Mouse (Mus musculus): Measurements from ENCODE around the gene Sfswap. TPM values are rescaled to one million over a fixed set of nuclear protein-coding genes. Genes with fewer than 3 reads are reported as not detected.

Sfswap gene
- polyA plus RNA-seq, 1 experiment from 2014 or later: 33.1 TPM

DNA sequence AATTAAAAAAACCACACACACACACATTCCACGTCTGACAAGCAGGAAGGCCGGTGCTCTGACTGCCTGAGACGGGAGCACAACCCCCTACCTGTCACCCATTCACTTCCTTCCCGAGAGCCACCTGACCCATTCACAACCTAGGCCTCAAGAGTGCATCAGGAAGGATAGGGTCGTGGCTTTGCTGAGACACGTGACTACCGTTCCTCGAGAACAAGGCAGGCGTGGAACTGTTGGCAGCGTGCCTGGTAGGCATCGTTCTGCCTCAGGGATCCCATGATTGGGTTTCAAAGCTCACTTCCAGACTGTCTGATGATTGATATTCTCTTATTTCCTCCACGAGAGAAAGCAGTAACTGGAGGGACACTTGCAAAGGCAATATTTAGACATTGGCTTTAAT, 77.2 kb downstream of the Sfswap start:
- H3K27me3 ChIP-seq (ENCODE audit: control insufficient read depth, insufficient read depth, low read length): peaks cover 31% of the 10 kb centered on the region
- no peak overlapping the region for H3K4me3 ChIP-seq (ENCODE audit: control insufficient read depth in 1 of 2, insufficient read depth in 1 of 2, low read depth in 1 of 2, low read length in 2 of 2)
- no peaks in the 10 kb centered on the region for H3K9me3 ChIP-seq (ENCODE audit: control insufficient read depth, low read length)
- no peak for ATAC-seq (ENCODE audit: insufficient number of reproducible peaks, insufficient read depth, low FRiP score, low read depth)
- H3K36me3 ChIP-seq (ENCODE audit: control insufficient read depth, insufficient read depth, low read length): no peaks in the 10 kb centered on the region
- H3K9ac ChIP-seq (ENCODE audit: low read length): no peak overlapping the region
- no peak overlapping the region for H3K27ac ChIP-seq (replicated peaks in 1 of 2; ENCODE audit: control insufficient read depth in 1 of 2, insufficient read depth in 1 of 2, low read depth in 2 of 2, low read length in 2 of 2)
- H3K4me2 ChIP-seq (ENCODE audit: low read length): no peak overlapping the region
- 56% methylated on average over 12 of the region's 12 CpGs for WGBS
- no peaks in the 10 kb centered on the region for H3K4me1 ChIP-seq (ENCODE audit: control insufficient read depth in 2 of 2, insufficient read depth in 2 of 2, low read length in 2 of 2)

DNA sequence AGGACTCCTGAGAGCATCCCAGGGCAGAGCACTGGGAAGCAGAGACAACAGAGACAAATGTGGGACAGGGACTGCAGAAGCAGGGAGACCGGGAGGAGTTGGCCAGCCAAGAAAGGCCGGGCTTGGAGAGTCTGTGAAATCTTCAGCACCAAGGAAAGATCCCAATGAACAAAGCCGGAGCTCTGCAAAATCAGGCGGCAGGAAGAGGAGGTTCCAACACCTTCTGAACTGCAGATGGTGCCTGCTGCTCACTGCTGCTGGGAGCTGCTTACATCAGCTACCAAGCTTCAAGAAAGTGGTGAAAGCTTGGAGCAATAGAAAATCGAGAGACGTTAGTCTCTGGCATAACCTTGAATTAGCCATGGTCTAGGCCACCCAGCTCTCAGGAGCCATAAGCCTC, 79.0 kb downstream of the Sfswap start:
- Histone ChIP-seq H3K27ac (replicated peaks in 1 of 2; ENCODE audit: control insufficient read depth in 1 of 2, insufficient read depth in 1 of 2, low read depth in 2 of 2, low read length in 2 of 2) (no peak overlapping the region), H3K4me1 (ENCODE audit: control insufficient read depth in 2 of 2, insufficient read depth in 2 of 2, low read length in 2 of 2) (peaks cover 0 to 11% of the 10 kb centered on the region in 2 experiments; a peak in 2 of 4 replicates), H3K27me3 (ENCODE audit: control insufficient read depth, insufficient read depth, low read length) (peaks cover 37% of the 10 kb centered on the region), H3K9ac (ENCODE audit: low read length) (no peak overlapping the region), H3K36me3 (ENCODE audit: control insufficient read depth, insufficient read depth, low read length) (no peaks in the 10 kb centered on the region), H3K9me3 (ENCODE audit: control insufficient read depth, low read length) (no peaks in the 10 kb centered on the region), H3K4me3 (ENCODE audit: control insufficient read depth in 1 of 2, insufficient read depth in 1 of 2, low read depth in 1 of 2, low read length in 2 of 2) (no peak overlapping the region), H3K4me2 (ENCODE audit: low read length) (no peak overlapping the region)
- ATAC-seq (ENCODE audit: insufficient number of reproducible peaks, insufficient read depth, low FRiP score, low read depth): no peak
- 3% methylated on average over 6 of the region's 6 CpGs for WGBS

DNA sequence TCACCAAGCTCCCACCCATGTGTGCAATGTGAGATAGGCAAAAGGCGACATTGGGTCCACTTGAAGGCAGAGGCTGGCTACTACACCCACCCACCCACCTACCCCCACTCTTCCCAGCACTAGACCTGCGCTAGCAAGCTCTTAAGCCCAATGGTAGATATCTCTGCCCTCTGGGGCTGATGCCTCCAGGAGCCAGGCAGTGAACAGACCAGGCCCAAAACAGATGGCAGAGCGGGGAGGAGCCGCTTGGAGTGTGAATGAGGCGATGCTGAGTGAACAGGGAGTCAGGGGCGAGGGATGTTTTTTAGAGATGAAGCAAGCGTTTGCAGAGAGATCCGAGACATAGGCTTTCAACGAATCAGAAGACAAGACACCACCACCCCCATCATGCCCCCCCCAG, 79.6 kb downstream of the Sfswap start:
- 52% methylated on average over 9 of the region's 9 CpGs for WGBS
- no peak overlapping the region for H3K27ac ChIP-seq (replicated peaks in 1 of 2; ENCODE audit: control insufficient read depth in 1 of 2, insufficient read depth in 1 of 2, low read depth in 2 of 2, low read length in 2 of 2)
- peaks cover 0 to 16% of the 10 kb centered on the region in 2 experiments; a peak in 3 of 4 replicates for H3K4me1 ChIP-seq (ENCODE audit: control insufficient read depth in 2 of 2, insufficient read depth in 2 of 2, low read length in 2 of 2)
- no peak overlapping the region for H3K4me3 ChIP-seq (ENCODE audit: control insufficient read depth in 1 of 2, insufficient read depth in 1 of 2, low read depth in 1 of 2, low read length in 2 of 2)
- no peak overlapping the region for H3K9ac ChIP-seq (ENCODE audit: low read length)
- H3K36me3 ChIP-seq (ENCODE audit: control insufficient read depth, insufficient read depth, low read length): no peaks in the 10 kb centered on the region
- peaks cover 43% of the 10 kb centered on the region for H3K27me3 ChIP-seq (ENCODE audit: control insufficient read depth, insufficient read depth, low read length)
- H3K9me3 ChIP-seq (ENCODE audit: control insufficient read depth, low read length): no peaks in the 10 kb centered on the region
- no peak overlapping the region for H3K4me2 ChIP-seq (ENCODE audit: low read length)
- no peak for ATAC-seq (ENCODE audit: insufficient number of reproducible peaks, insufficient read depth, low FRiP score, low read depth)

DNA sequence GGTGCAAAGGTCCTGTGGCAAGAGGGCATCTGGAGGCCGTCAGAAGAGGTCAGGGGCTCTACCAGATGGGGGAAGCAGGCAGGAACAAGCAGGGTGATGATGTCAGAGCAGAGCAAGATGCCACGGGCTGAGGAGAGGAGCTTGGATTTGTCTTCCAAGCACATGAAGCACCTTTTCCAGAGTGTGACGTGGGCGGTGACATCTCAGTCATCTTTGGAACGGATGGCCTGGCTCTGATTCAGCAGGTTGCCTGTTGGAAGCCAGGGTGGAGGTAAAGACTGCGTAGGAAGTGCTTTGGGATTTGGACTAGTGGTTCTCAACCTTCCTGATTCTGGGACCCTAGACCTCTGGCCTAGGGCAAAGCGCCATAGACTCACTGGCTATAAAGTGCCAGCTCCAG, 80.0 kb downstream of the Sfswap start:
- ATAC-seq (ENCODE audit: insufficient number of reproducible peaks, insufficient read depth, low FRiP score, low read depth): no peak
- Histone ChIP-seq H3K4me2 (ENCODE audit: low read length) (no peak overlapping the region), H3K27ac (replicated peaks in 1 of 2; ENCODE audit: control insufficient read depth in 1 of 2, insufficient read depth in 1 of 2, low read depth in 2 of 2, low read length in 2 of 2) (no peak overlapping the region), H3K27me3 (ENCODE audit: control insufficient read depth, insufficient read depth, low read length) (peaks cover 46% of the 10 kb centered on the region), H3K9ac (ENCODE audit: low read length) (no peak overlapping the region), H3K4me1 (ENCODE audit: control insufficient read depth in 2 of 2, insufficient read depth in 2 of 2, low read length in 2 of 2) (peaks cover 0 to 20% of the 10 kb centered on the region in 2 experiments; a peak in 3 of 4 replicates), H3K9me3 (ENCODE audit: control insufficient read depth, low read length) (no peaks in the 10 kb centered on the region), H3K4me3 (ENCODE audit: control insufficient read depth in 1 of 2, insufficient read depth in 1 of 2, low read depth in 1 of 2, low read length in 2 of 2) (no peak overlapping the region), H3K36me3 (ENCODE audit: control insufficient read depth, insufficient read depth, low read length) (no peaks in the 10 kb centered on the region)
- 50% methylated on average over 7 of the region's 7 CpGs for WGBS

DNA sequence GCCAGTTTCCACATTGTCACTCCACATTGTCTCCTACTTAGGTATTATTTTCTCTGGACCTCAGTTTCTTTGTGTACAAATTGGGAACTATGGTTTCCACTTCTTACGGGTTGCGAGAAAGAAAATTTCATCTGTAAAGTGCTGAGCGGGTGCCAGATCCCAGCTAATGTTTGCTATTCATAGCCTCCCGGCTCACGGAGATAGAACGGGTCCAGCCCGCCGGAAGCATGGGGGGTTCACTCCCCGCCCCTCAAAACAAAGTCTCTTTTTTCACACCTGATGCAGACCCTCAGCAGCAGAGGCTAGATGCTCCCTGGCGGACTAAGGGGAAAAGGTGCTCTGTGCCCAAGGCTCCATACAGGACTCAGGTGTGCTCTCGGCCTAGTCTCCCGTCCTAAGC, 82.3 kb downstream of the Sfswap start:
- Histone ChIP-seq H3K4me1 (ENCODE audit: control insufficient read depth in 2 of 2, insufficient read depth in 2 of 2, low read length in 2 of 2) (peaks cover 0 to 23% of the 10 kb centered on the region in 2 experiments; a peak in 3 of 4 replicates), H3K27ac (replicated peaks in 1 of 2; ENCODE audit: control insufficient read depth in 1 of 2, insufficient read depth in 1 of 2, low read depth in 2 of 2, low read length in 2 of 2) (no peak overlapping the region), H3K4me3 (ENCODE audit: control insufficient read depth in 1 of 2, insufficient read depth in 1 of 2, low read depth in 1 of 2, low read length in 2 of 2) (peak overlapping the region; percentile 69 to 72; a peak in 3 of 4 replicates), H3K36me3 (ENCODE audit: control insufficient read depth, insufficient read depth, low read length) (no peaks in the 10 kb centered on the region), H3K27me3 (ENCODE audit: control insufficient read depth, insufficient read depth, low read length) (peaks cover 60% of the 10 kb centered on the region), H3K4me2 (ENCODE audit: low read length) (peak overlapping the region; percentile 100), H3K9ac (ENCODE audit: low read length) (peak overlapping the region; percentile 67), H3K9me3 (ENCODE audit: control insufficient read depth, low read length) (no peaks in the 10 kb centered on the region)
- WGBS: 5% methylated on average over 12 of the region's 12 CpGs
- ATAC-seq (ENCODE audit: insufficient number of reproducible peaks, insufficient read depth, low FRiP score, low read depth): no peak

DNA sequence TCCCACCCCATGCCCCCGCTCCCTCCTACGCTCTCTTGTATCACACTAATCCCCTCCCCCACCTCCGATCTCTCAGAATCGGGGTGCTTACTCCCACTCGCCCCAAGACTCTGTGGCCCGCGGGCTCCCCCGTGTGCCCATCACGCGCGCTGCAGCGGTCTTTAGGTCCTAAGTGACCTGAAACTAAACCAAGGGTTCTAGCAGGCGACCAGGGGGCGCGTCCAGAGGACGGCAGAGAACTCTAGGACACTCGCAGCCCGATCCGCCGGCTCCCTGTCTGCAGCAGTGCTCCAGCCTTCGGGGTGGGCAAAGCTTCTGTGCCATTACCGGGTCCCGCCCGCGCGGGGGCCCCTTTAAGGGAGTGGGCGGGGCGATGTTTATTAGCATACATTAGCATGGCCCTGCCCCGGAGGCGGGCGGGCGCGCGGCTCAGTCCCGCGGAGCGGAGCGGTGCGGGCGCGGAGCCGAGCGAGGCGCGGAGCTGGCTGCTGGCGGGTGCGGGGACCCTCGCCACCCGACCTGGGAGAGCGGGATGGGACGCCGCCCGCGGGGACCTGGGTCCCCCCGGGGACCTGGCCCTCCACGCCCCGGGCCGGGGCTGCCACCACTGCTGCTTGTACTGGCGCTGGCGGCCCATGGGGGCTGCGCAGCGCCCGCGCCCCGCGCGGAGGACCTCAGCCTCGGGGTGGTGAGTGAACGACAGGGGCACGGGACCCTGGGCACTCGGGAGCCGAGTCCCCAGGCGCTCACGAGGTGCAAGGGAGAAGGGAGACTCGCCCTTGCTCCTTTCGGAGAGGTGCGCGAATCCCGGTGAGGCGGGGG, 83.0 kb downstream of the Sfswap start, which contains the start of gene Mmp17:
Gene Mmp17, plus strand, starts transcription at position 409 of the 822 bp plus-strand sequence.
- H3K9ac ChIP-seq (ENCODE audit: low read length): peak within 1 kb of the TSS; percentile 67
- no peaks in the 10 kb centered on the region for H3K36me3 ChIP-seq (ENCODE audit: control insufficient read depth, insufficient read depth, low read length)
- peaks cover 60% of the 10 kb centered on the region for H3K27me3 ChIP-seq (ENCODE audit: control insufficient read depth, insufficient read depth, low read length)
- peak within 1 kb of the TSS; percentile 69 to 72 for H3K4me3 ChIP-seq (ENCODE audit: control insufficient read depth in 1 of 2, insufficient read depth in 1 of 2, low read depth in 1 of 2, low read length in 2 of 2)
- no peaks in the 10 kb centered on the region for H3K9me3 ChIP-seq (ENCODE audit: control insufficient read depth, low read length)
- H3K27ac ChIP-seq (replicated peaks in 1 of 2; ENCODE audit: control insufficient read depth in 1 of 2, insufficient read depth in 1 of 2, low read depth in 2 of 2, low read length in 2 of 2): no peak within 1 kb of the TSS
- H3K4me2 ChIP-seq (ENCODE audit: low read length): peak within 1 kb of the TSS; percentile 100
- WGBS: under 1% methylated on average over 80 of the region's 80 CpGs
- peak; percentile 87 for ATAC-seq (ENCODE audit: insufficient number of reproducible peaks, insufficient read depth, low FRiP score, low read depth)
- H3K4me1 ChIP-seq (ENCODE audit: control insufficient read depth in 2 of 2, insufficient read depth in 2 of 2, low read length in 2 of 2): peaks cover 0 to 23% of the 10 kb centered on the region in 2 experiments; a peak in 3 of 4 replicates

DNA sequence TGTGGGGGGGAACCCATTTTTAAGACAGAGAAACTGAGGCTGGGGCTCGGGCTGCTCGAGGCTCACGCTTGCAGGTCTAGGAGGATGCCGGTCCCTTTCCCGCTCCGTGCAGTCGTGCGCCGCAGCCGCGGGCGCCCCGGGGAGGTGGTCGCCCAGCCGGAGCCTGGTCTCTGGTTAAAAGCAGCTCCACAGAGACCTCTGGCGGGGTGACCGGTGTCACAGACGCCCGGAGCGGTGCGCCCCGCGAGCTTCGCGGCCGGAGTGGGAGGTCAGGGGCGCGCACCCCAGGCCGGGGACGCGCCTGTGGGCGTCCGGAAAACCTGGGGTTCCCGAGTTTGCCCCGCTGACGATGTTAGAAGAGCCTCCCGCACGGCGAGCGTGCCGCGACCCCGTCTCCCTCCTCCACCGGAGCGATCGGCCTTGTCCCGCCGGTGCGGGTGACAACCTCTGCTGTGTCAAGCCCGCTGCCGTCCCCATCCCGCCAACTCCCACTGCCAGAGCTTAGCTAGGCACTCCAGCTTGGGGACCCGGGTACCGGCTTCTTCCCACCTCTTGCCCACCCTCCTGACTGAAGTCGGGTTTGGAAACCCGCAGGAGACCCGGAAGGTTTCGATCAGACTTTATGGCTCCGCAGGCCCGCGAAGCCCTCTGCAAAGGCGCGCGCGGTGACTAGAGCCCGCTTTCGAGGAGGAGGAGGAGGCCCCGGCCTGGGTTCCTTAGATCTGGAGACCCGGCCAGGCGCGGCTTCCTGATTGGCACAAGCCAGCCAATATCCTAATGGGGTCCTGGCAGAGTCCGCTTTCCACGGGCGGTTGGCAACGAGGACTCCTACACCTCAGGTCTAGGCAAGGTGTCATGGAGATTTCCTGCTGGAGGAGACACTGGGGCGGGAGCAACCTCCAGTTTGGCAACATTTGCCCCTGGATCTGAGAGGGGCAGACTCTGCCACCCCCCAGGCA, 83.8 kb downstream of the Sfswap start:
- Histone ChIP-seq H3K27ac (replicated peaks in 1 of 2; ENCODE audit: control insufficient read depth in 1 of 2, insufficient read depth in 1 of 2, low read depth in 2 of 2, low read length in 2 of 2) (no peak overlapping the region), H3K4me3 (ENCODE audit: control insufficient read depth in 1 of 2, insufficient read depth in 1 of 2, low read depth in 1 of 2, low read length in 2 of 2) (peak overlapping the region; percentile 69 to 72), H3K9me3 (ENCODE audit: control insufficient read depth, low read length) (no peaks in the 10 kb centered on the region), H3K9ac (ENCODE audit: low read length) (peak overlapping the region; percentile 67), H3K27me3 (ENCODE audit: control insufficient read depth, insufficient read depth, low read length) (peaks cover 65% of the 10 kb centered on the region), H3K4me1 (ENCODE audit: control insufficient read depth in 2 of 2, insufficient read depth in 2 of 2, low read length in 2 of 2) (peaks cover 0 to 23% of the 10 kb centered on the region in 2 experiments; a peak in 3 of 4 replicates), H3K4me2 (ENCODE audit: low read length) (peak overlapping the region; percentile 100), H3K36me3 (ENCODE audit: control insufficient read depth, insufficient read depth, low read length) (no peaks in the 10 kb centered on the region)
- under 1% methylated on average over 72 of the region's 76 CpGs for WGBS
- ATAC-seq (ENCODE audit: insufficient number of reproducible peaks, insufficient read depth, low FRiP score, low read depth): peak; percentile 4; the same call in 1 of the 2 replicates

All from heart, embryonic 14.5 days (tissue).